Mouse (Mus musculus) lung, embryonic 16.5 days (tissue): ENCODE results near the gene Samt2. TPM values are rescaled to one million over a fixed set of nuclear protein-coding genes. Genes with fewer than 3 reads are reported as not detected.
"Not testable (repeated sequence)": the region's sequence is repeated elsewhere in the genome, so short reads cannot be mapped to it uniquely, and the experiment has no call there.

Experiments used
- ATAC-seq: fragments of 200-750 bp; cut with Nextera tagmentation; 2 replicates; pipeline ENCODE4 v1.8.0; 2017; ENCODE audit warnings: low read depth, mild to moderate bottlenecking, moderate library complexity
- H3K27ac ChIP-seq: fragments of 300-500 bp; sonication (generic); 2 replicates; pipeline ENCODE4 v1.5.1; 2014; ENCODE audit warnings: mild to moderate bottlenecking, control low read depth, low read length
- H3K27me3 ChIP-seq: fragments of 300-500 bp; sonication (generic); 2 replicates; pipeline ENCODE4 v1.6.1; 2014; ENCODE audit warnings: low read depth, low read length, mixed read lengths; ENCODE audit not compliant: control insufficient read depth, insufficient read depth
- H3K36me3 ChIP-seq: fragments of 300-500 bp; sonication (generic); 2 replicates; pipeline ENCODE4 v1.6.1; 2014; ENCODE audit warnings: low read length; ENCODE audit not compliant: control insufficient read depth, insufficient read depth
- H3K4me1 ChIP-seq: fragments of 300-500 bp; sonication (generic); replicated peaks from 2 replicates; pipeline ENCODE4 v1.6.1; 2014; ENCODE audit warnings: low read length, mixed read lengths; ENCODE audit not compliant: control insufficient read depth, insufficient read depth
- H3K4me2 ChIP-seq: fragments of 300-500 bp; sonication (generic); 2 replicates; pipeline ENCODE4 v1.6.1; 2014; ENCODE audit warnings: low read depth, low read length, control low read depth
- H3K4me3 ChIP-seq: fragments of 300-500 bp; sonication (generic); 2 replicates; pipeline ENCODE4 v1.5.1; 2014; ENCODE audit warnings: mild to moderate bottlenecking, low read length, control low read depth
- H3K9ac ChIP-seq: fragments of 300-500 bp; sonication (generic); 2 replicates; pipeline ENCODE4 v1.6.1; 2014; ENCODE audit warnings: low read length, control low read depth
- H3K9me3 ChIP-seq: fragments of 300-500 bp; sonication (generic); 2 replicates; pipeline ENCODE4 v1.6.1; 2016; ENCODE audit warnings: low read length; ENCODE audit not compliant: control insufficient read depth
- WGBS: fragments of 180-500 bp; shearing (Covaris S2); extraction: QIAGEN DNeasy Blood & Tissue Kit; methylation state at CpG from one replicate; pipeline ENCODE4 v1.1.7; 2014; 5-methylcytosine and 5-hydroxymethylcytosine counted together
- polyA plus RNA-seq: library from polyadenylated mRNA; unstranded; fragments of >200 nt; fragmentation: Nextera tagmentation; extraction: Ambion mirVana; gene quantifications from 2 replicates; pipeline ENCODE4 v1.2.1, GENCODE M21; 2015

The Samt2 gene
- not detected in 2 replicates for polyA plus RNA-seq

DNA sequence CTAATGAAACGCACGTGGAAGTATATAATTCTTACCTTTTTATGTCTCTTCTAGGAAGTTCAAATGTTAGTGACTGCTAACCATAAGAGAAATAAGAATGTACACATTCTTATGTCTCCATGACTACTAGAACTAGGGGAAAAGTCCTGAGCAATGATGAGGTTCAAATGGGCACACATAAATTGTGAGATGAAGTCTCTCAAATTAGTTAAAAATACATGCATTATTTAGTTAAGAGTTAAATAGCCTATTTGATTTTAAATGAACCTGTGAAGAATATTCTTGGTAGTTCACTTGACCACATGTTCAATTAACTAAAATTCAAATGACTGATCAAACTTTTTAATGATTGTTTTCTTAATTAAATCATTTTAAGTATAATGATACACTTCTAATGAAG is at the start of gene Samt2:
TSS of gene Samt2 (minus strand) at position 101 of the 400 bp plus-strand sequence.
- 70% methylated on average over 2 of the region's 2 CpGs for WGBS

More for the DNA sequence above, at the start of gene Samt2:
- not testable (repeated sequence) for ATAC-seq, H3K4me2 ChIP-seq, H3K27me3 ChIP-seq, H3K9me3 ChIP-seq, H3K27ac ChIP-seq, H3K4me3 ChIP-seq, H3K4me1 ChIP-seq, H3K36me3 ChIP-seq, H3K9ac ChIP-seq

Other genes with a start within 250 kb of the Samt2 start
- gene 4930524N10Rik, start 236.0 kb downstream of the Samt2 start, polyA plus RNA-seq = not detected in 2 replicates
- gene Samt4, start 97.4 kb downstream of the Samt2 start, polyA plus RNA-seq = not detected in 2 replicates